Mouse (Mus musculus) cortical plate, adult 2 months (tissue): ENCODE data around the gene Unc45b.

ENCODE experiments used
- CTCF ChIP-seq: fragments of 200-500 bp; IDR thresholded peaks from 2 replicates; pipeline ENCODE4 v1.5.1; 2011; ENCODE audit warnings: mild to moderate bottlenecking, control low read depth, low read length; ENCODE audit not compliant: insufficient read depth; ENCODE audit errors: extremely low read depth
- POLR2A ChIP-seq: fragments of 200-500 bp; IDR thresholded peaks from 2 replicates; pipeline ENCODE4 v1.6.1; 2011; ENCODE audit warnings: mild to moderate bottlenecking, low read length, control low read depth; ENCODE audit not compliant: insufficient read depth; ENCODE audit errors: extremely low read depth

- TF ChIP-seq POLR2A = no peak
- TF ChIP-seq CTCF = no peak
Measured at GRCm38 (mm10) chr11:82945636-82946035, 35.3 kb downstream of the Unc45b start.
